Mouse (Mus musculus) midbrain, embryonic 11.5 days (tissue): ENCODE measurements at regions not wholly inside any gene's neighbourhood (a gene's known extent, or its start where the extent isn't known, plus 50 kb on each side); places are given as distances from the start of the nearest gene placed in this dataset.
"Not testable (repeated sequence)": the region's sequence is repeated elsewhere in the genome, so short reads cannot be mapped to it uniquely, and the experiment has no call there.

Experiments used
- ATAC-seq: fragments of 200-750 bp; cut with Nextera tagmentation; 2 replicates; pipeline ENCODE4 v1.8.0; 2017; ENCODE audit warnings: moderate TSS enrichment, moderate library complexity; ENCODE audit not compliant: low FRiP score
- DNase-seq: peaks from one replicate; pipeline ENCODE4 v3.0.0; 2015; ENCODE audit warnings: low spot score; ENCODE audit errors: missing footprints
- H3K27ac ChIP-seq: fragments of 300-500 bp; sonication (generic); 2 replicates; pipeline ENCODE4 v1.5.1; 2014; ENCODE audit warnings: low read depth, low read length
- H3K27me3 ChIP-seq: fragments of 300-500 bp; sonication (generic); 2 replicates; pipeline ENCODE4 v1.6.1; 2014; ENCODE audit warnings: mild to moderate bottlenecking, low read length, moderate library complexity, mixed read lengths; ENCODE audit not compliant: control insufficient read depth, insufficient read depth
- H3K36me3 ChIP-seq: fragments of 300-500 bp; sonication (generic); 2 replicates; pipeline ENCODE4 v1.6.1; 2014; ENCODE audit warnings: mild to moderate bottlenecking, low read length, moderate library complexity, mixed read lengths; ENCODE audit not compliant: control insufficient read depth, insufficient read depth
- H3K4me1 ChIP-seq: fragments of 300-500 bp; sonication (generic); 2 replicates; pipeline ENCODE4 v1.6.1; 2014; ENCODE audit warnings: low read length; ENCODE audit not compliant: control insufficient read depth, insufficient read depth
- H3K4me2 ChIP-seq: fragments of 300-500 bp; sonication (generic); 2 replicates; pipeline ENCODE4 v1.6.1; 2014; ENCODE audit warnings: mild to moderate bottlenecking, moderate library complexity
- H3K4me3 ChIP-seq: fragments of 300-500 bp; sonication (generic); 2 replicates; pipeline ENCODE4 v1.5.1; 2014; ENCODE audit warnings: low read depth, low read length
- H3K9ac ChIP-seq: fragments of 300-500 bp; sonication (generic); 2 replicates; pipeline ENCODE4 v1.6.1; 2014; ENCODE audit warnings: low read length
- H3K9me3 ChIP-seq: fragments of 300-500 bp; sonication (generic); 2 replicates; pipeline ENCODE4 v1.6.1; 2016; ENCODE audit warnings: low read length; ENCODE audit not compliant: control insufficient read depth
- WGBS: fragments of 180-500 bp; shearing (Covaris S2); extraction: QIAGEN DNeasy Blood & Tissue Kit; methylation state at CpG from one replicate; pipeline ENCODE4 v1.1.7; 2014; 5-methylcytosine and 5-hydroxymethylcytosine counted together

- no peak overlapping the region for H3K4me2 ChIP-seq
- H3K27ac ChIP-seq, result no peak overlapping the region
- no peaks in the 10 kb centered on the region for H3K4me1 ChIP-seq
- H3K4me3 ChIP-seq, result no peak overlapping the region
- DNase-seq (no peak), ATAC-seq (no peak)
- H3K36me3 ChIP-seq, result no peaks in the 10 kb centered on the region
- H3K27me3 ChIP-seq, result no peaks in the 10 kb centered on the region
- no peak overlapping the region for H3K9ac ChIP-seq
- WGBS, result 93% methylated on average over 18 of the region's 18 CpGs
- H3K9me3 ChIP-seq, result no peaks in the 10 kb centered on the region
Observed at GRCm38 (mm10) chr2:168393341-168393740, 111.8 kb upstream of the Kcng1 start.

GRCm38 (mm10) chr2:168392171-168392570 lies 110.6 kb upstream of the Kcng1 start:
- not testable (repeated sequence) for H3K9me3 ChIP-seq, H3K4me3 ChIP-seq, H3K27ac ChIP-seq, H3K36me3 ChIP-seq, H3K4me2 ChIP-seq, H3K4me1 ChIP-seq, ATAC-seq, DNase-seq, H3K27me3 ChIP-seq, H3K9ac ChIP-seq
- WGBS, result 86% methylated on average over 3 of the region's 3 CpGs

GRCm38 (mm10) chr2:168380606-168381005 lies 99.1 kb upstream of the Kcng1 start:
- Histone ChIP-seq H3K4me2 (no peak overlapping the region), H3K4me3 (no peak overlapping the region), H3K9ac (no peak overlapping the region), H3K27ac (no peak overlapping the region), H3K27me3 (no peaks in the 10 kb centered on the region), H3K9me3 (no peaks in the 10 kb centered on the region; the same call in 1 of the 2 replicates), H3K4me1 (no peaks in the 10 kb centered on the region), H3K36me3 (no peaks in the 10 kb centered on the region)
- no peak for ATAC-seq
- WGBS, result 90% methylated on average over 5 of the region's 5 CpGs
- no peak for DNase-seq

GRCm38 (mm10) chr2:168372356-168372755 lies 90.8 kb upstream of the Kcng1 start:
- H3K27me3 ChIP-seq, result no peaks in the 10 kb centered on the region
- H3K9me3 ChIP-seq, result peaks cover 6% of the 10 kb centered on the region; the same call in 1 of the 2 replicates
- no peak overlapping the region for H3K9ac ChIP-seq
- no peak overlapping the region for H3K27ac ChIP-seq
- WGBS, result 85% methylated on average over 5 of the region's 5 CpGs
- no peak for DNase-seq
- no peak overlapping the region for H3K4me3 ChIP-seq
- no peak for ATAC-seq
- H3K4me2 ChIP-seq, result no peak overlapping the region
- H3K4me1 ChIP-seq, result no peaks in the 10 kb centered on the region
- no peaks in the 10 kb centered on the region for H3K36me3 ChIP-seq

GRCm38 (mm10) chr2:168371245-168371644 lies 89.7 kb upstream of the Kcng1 start:
- Histone ChIP-seq H3K36me3 (no peaks in the 10 kb centered on the region), H3K27me3 (no peaks in the 10 kb centered on the region), H3K9ac (no peak overlapping the region), H3K4me2 (no peak overlapping the region), H3K27ac (no peak overlapping the region), H3K4me3 (no peak overlapping the region), H3K9me3 (peaks cover 6% of the 10 kb centered on the region; the same call in 1 of the 2 replicates), H3K4me1 (no peaks in the 10 kb centered on the region)
- ATAC-seq, result no peak
- DNase-seq, result peak; percentile 54
- WGBS, result 46% methylated on average over 3 of the region's 3 CpGs

GRCm38 (mm10) chr2:168359200-168359599 lies 77.7 kb upstream of the Kcng1 start:
- ATAC-seq, result no peak
- no peak overlapping the region for H3K4me3 ChIP-seq
- WGBS, result 79% methylated on average over 8 of the region's 8 CpGs

GRCm38 (mm10) chr2:168358551-168358950 lies 77.0 kb upstream of the Kcng1 start:
- Histone ChIP-seq H3K27me3 (no peaks in the 10 kb centered on the region), H3K4me3 (no peak overlapping the region), H3K36me3 (no peaks in the 10 kb centered on the region), H3K9me3 (no peaks in the 10 kb centered on the region), H3K4me2 (no peak overlapping the region), H3K9ac (no peak overlapping the region), H3K4me1 (no peaks in the 10 kb centered on the region), H3K27ac (no peak overlapping the region)
- DNase-seq, result no peak
- ATAC-seq, result no peak
- 90% methylated on average over 6 of the region's 6 CpGs for WGBS

More at GRCm38 (mm10) chr2:168359200-168359599, 77.7 kb upstream of the Kcng1 start:
- no peak overlapping the region for H3K4me2 ChIP-seq
- H3K27me3 ChIP-seq, result no peaks in the 10 kb centered on the region
- no peaks in the 10 kb centered on the region for H3K4me1 ChIP-seq
- H3K9ac ChIP-seq, result no peak overlapping the region
- no peak for DNase-seq
- no peaks in the 10 kb centered on the region for H3K36me3 ChIP-seq
- no peaks in the 10 kb centered on the region for H3K9me3 ChIP-seq
- H3K27ac ChIP-seq, result no peak overlapping the region

- peak; percentile 23 for DNase-seq
- Histone ChIP-seq H3K4me1 (no peaks in the 10 kb centered on the region), H3K9me3 (no peaks in the 10 kb centered on the region)
Observed at GRCm38 (mm10) chr2:168357815-168358214, 76.3 kb upstream of the Kcng1 start.

GRCm38 (mm10) chr2:168354397-168354796 lies 72.9 kb upstream of the Kcng1 start:
- DNase-seq (peak; percentile 35), ATAC-seq (no peak)
- Histone ChIP-seq H3K4me3 (no peak overlapping the region), H3K9me3 (no peaks in the 10 kb centered on the region), H3K27ac (no peak overlapping the region), H3K36me3 (no peaks in the 10 kb centered on the region), H3K27me3 (no peaks in the 10 kb centered on the region), H3K4me2 (no peak overlapping the region), H3K9ac (no peak overlapping the region), H3K4me1 (no peaks in the 10 kb centered on the region)
- 43% methylated on average over 10 of the region's 10 CpGs for WGBS

More at GRCm38 (mm10) chr2:168357815-168358214, 76.3 kb upstream of the Kcng1 start:
- no peak for ATAC-seq
- Histone ChIP-seq H3K36me3 (no peaks in the 10 kb centered on the region), H3K4me3 (no peak overlapping the region), H3K27me3 (no peaks in the 10 kb centered on the region), H3K27ac (no peak overlapping the region), H3K4me2 (no peak overlapping the region), H3K9ac (no peak overlapping the region)
- WGBS, result 79% methylated on average over 6 of the region's 6 CpGs

- peak; percentile 69 for DNase-seq
- Histone ChIP-seq H3K27ac (no peak overlapping the region), H3K9me3 (no peaks in the 10 kb centered on the region), H3K4me3 (no peak overlapping the region), H3K36me3 (no peaks in the 10 kb centered on the region), H3K4me2 (no peak overlapping the region), H3K4me1 (no peaks in the 10 kb centered on the region), H3K27me3 (no peaks in the 10 kb centered on the region), H3K9ac (no peak overlapping the region)
- whole genome bisulfite sequencing, result 82% methylated on average over 5 of the region's 5 CpGs
- ATAC-seq, result no peak
Observed at GRCm38 (mm10) chr2:168352626-168353025, 71.1 kb upstream of the Kcng1 start.
